Mouse (Mus musculus) erythroblast, embryonic 14.5 days (primary cell): ENCODE measurements at regions not wholly inside any gene's neighbourhood (a gene's known extent, or its start where the extent isn't known, plus 50 kb on each side); places are given as distances from the start of the nearest gene placed in this dataset.

ENCODE experiments used
- GATA1 ChIP-seq: IDR thresholded peaks from 2 replicates; pipeline ENCODE4 v1.6.1; 2012; ENCODE audit warnings: low read length, inconsistent platforms, mixed read lengths
- TAL1 ChIP-seq: IDR thresholded peaks from 3 replicates; pipeline ENCODE4 v1.6.1; 2012; ENCODE audit warnings: low read length, inconsistent platforms, mixed read lengths

- no peak for TF ChIP-seq GATA1
- TF ChIP-seq TAL1, result no peak
These were observed 298.4 kb downstream of the Ets1 start for GRCm38 (mm10) chr9:32934436-32934835.
